Mouse (Mus musculus): ENCODE results near the gene B4galt2. TPM values are rescaled to one million over a fixed set of nuclear protein-coding genes. Genes with fewer than 3 reads are reported as not detected.

The B4galt2 gene
- total and polyA plus RNA-seq, 2 experiments from 2014 or later, result 5.9 to 33.0 TPM

GRCm38 (mm10) chr4:117914591-117915442 is 31.5 kb upstream of the B4galt2 start, which contains the start of gene Ipo13:
TSS of gene Ipo13 (minus strand) at chr4:117914999.
- H3K27me3 ChIP-seq (ENCODE audit: control insufficient read depth, insufficient read depth, low read length), result no peaks in the 10 kb centered on the region
- H3K27ac ChIP-seq (ENCODE audit: low read depth), result peak within 1 kb of the TSS; percentile 83
- TF ChIP-seq CTCF (IDR thresholded peaks at IDR 0.05; ENCODE audit: low read depth) (0 out of 2 replicates have a peak, but pooled peaks have one; percentile 20), EP300 (IDR thresholded peaks at IDR 0.05; ENCODE audit: low read depth) (peak; percentile 87)
- peak within 1 kb of the TSS; percentile 75 for H3K4me2 ChIP-seq (ENCODE audit: low read depth, low read length)
- ATAC-seq (ENCODE audit: insufficient read depth, low read depth) (peak; percentile 88), DNase-seq (ENCODE audit: low spot score) (peak; percentile 85)
- peaks cover 17% of the 10 kb centered on the region for H3K36me3 ChIP-seq (replicated peaks; ENCODE audit: control insufficient read depth, insufficient read depth, low read length)
- H3K4me1 ChIP-seq (ENCODE audit: control insufficient read depth, insufficient read depth), result peaks cover 41% of the 10 kb centered on the region
- WGBS, result under 1% methylated on average over 60 of the region's 61 CpGs
- peak within 1 kb of the TSS; percentile 72 for H3K9ac ChIP-seq (replicated peaks; ENCODE audit: low read depth, low read length)
- H3K9me3 ChIP-seq (replicated peaks; ENCODE audit: control insufficient read depth, low read length), result no peaks in the 10 kb centered on the region
- H3K4me3 ChIP-seq (ENCODE audit: low read depth, low read length), result peak within 1 kb of the TSS; percentile 72

GRCm38 (mm10) chr4:117914031-117914430 is 30.7 kb upstream of the B4galt2 start:
- no peak for ATAC-seq (ENCODE audit: insufficient read depth, low read depth)
- H3K4me1 ChIP-seq (ENCODE audit: control insufficient read depth, insufficient read depth), result peaks cover 49% of the 10 kb centered on the region
- no peak for DNase-seq (ENCODE audit: low spot score)

GRCm38 (mm10) chr4:117913421-117913820 is 30.1 kb upstream of the B4galt2 start:
- 0 out of 2 replicates have a peak overlapping the region, but pooled peaks have one; percentile 72 for H3K4me3 ChIP-seq (ENCODE audit: low read depth, low read length)
- no peak overlapping the region for H3K9ac ChIP-seq (replicated peaks; ENCODE audit: low read depth, low read length)
- TF ChIP-seq EP300 (IDR thresholded peaks at IDR 0.05; ENCODE audit: low read depth), result no peak
- no peak for TF ChIP-seq CTCF (IDR thresholded peaks at IDR 0.05; ENCODE audit: low read depth)
- peaks cover 48% of the 10 kb centered on the region for H3K4me1 ChIP-seq (ENCODE audit: control insufficient read depth, insufficient read depth)
- WGBS, result 41% methylated on average over 3 of the region's 3 CpGs
- no peak overlapping the region for H3K27ac ChIP-seq (ENCODE audit: low read depth)
- H3K9me3 ChIP-seq (replicated peaks; ENCODE audit: control insufficient read depth, low read length), result no peaks in the 10 kb centered on the region
- DNase-seq (ENCODE audit: low spot score), result no peak
- H3K27me3 ChIP-seq (ENCODE audit: control insufficient read depth, insufficient read depth, low read length), result no peaks in the 10 kb centered on the region
- peak overlapping the region; percentile 75 for H3K4me2 ChIP-seq (ENCODE audit: low read depth, low read length)
- ATAC-seq (ENCODE audit: insufficient read depth, low read depth), result no peak
- H3K36me3 ChIP-seq (replicated peaks; ENCODE audit: control insufficient read depth, insufficient read depth, low read length), result peaks cover 17% of the 10 kb centered on the region

More at GRCm38 (mm10) chr4:117914031-117914430, 30.7 kb upstream of the B4galt2 start:
- 11% methylated on average over 8 of the region's 8 CpGs for WGBS
- TF ChIP-seq EP300 (IDR thresholded peaks at IDR 0.05; ENCODE audit: low read depth), result no peak
- no peak for TF ChIP-seq CTCF (IDR thresholded peaks at IDR 0.05; ENCODE audit: low read depth)
- H3K9ac ChIP-seq (replicated peaks; ENCODE audit: low read depth, low read length), result peak overlapping the region; percentile 72
- H3K4me3 ChIP-seq (ENCODE audit: low read depth, low read length), result peak overlapping the region; percentile 72
- no peak overlapping the region for H3K27ac ChIP-seq (ENCODE audit: low read depth)
- no peaks in the 10 kb centered on the region for H3K9me3 ChIP-seq (replicated peaks; ENCODE audit: control insufficient read depth, low read length)
- no peaks in the 10 kb centered on the region for H3K27me3 ChIP-seq (ENCODE audit: control insufficient read depth, insufficient read depth, low read length)
- peak overlapping the region; percentile 75 for H3K4me2 ChIP-seq (ENCODE audit: low read depth, low read length)
- H3K36me3 ChIP-seq (replicated peaks; ENCODE audit: control insufficient read depth, insufficient read depth, low read length), result peaks cover 17% of the 10 kb centered on the region

GRCm38 (mm10) chr4:117912685-117913273 is 29.5 kb upstream of the B4galt2 start:
- H3K36me3 ChIP-seq (replicated peaks; ENCODE audit: control insufficient read depth, insufficient read depth, low read length), result peaks cover 17% of the 10 kb centered on the region
- no peak for TF ChIP-seq EP300 (IDR thresholded peaks at IDR 0.05; ENCODE audit: low read depth)
- no peak for TF ChIP-seq CTCF (IDR thresholded peaks at IDR 0.05; ENCODE audit: low read depth)
- no peaks in the 10 kb centered on the region for H3K27me3 ChIP-seq (ENCODE audit: control insufficient read depth, insufficient read depth, low read length)
- peaks cover 41% of the 10 kb centered on the region for H3K4me1 ChIP-seq (ENCODE audit: control insufficient read depth, insufficient read depth)
- WGBS, result 54% methylated on average over 7 of the region's 7 CpGs
- no peak for DNase-seq (ENCODE audit: low spot score)
- no peak for ATAC-seq (ENCODE audit: insufficient read depth, low read depth)
- 0 out of 2 replicates have a peak overlapping the region, but pooled peaks have one; percentile 9 for H3K9ac ChIP-seq (replicated peaks; ENCODE audit: low read depth, low read length)
- H3K4me3 ChIP-seq (ENCODE audit: low read depth, low read length), result no peak overlapping the region
- H3K9me3 ChIP-seq (replicated peaks; ENCODE audit: control insufficient read depth, low read length), result no peaks in the 10 kb centered on the region
- H3K27ac ChIP-seq (ENCODE audit: low read depth), result no peak overlapping the region
- H3K4me2 ChIP-seq (ENCODE audit: low read depth, low read length), result peak overlapping the region; percentile 75; the same call in 1 of the 2 replicates

- no peak for DNase-seq (ENCODE audit: low spot score)
- H3K4me3 ChIP-seq (ENCODE audit: low read depth, low read length), result no peak overlapping the region
- peaks cover 36% of the 10 kb centered on the region for H3K4me1 ChIP-seq (ENCODE audit: control insufficient read depth, insufficient read depth)
- H3K9ac ChIP-seq (replicated peaks; ENCODE audit: low read depth, low read length), result no peak overlapping the region
- WGBS, result 93% methylated on average over 13 of the region's 13 CpGs
- H3K36me3 ChIP-seq (replicated peaks; ENCODE audit: control insufficient read depth, insufficient read depth, low read length), result peaks cover 17% of the 10 kb centered on the region
- H3K9me3 ChIP-seq (replicated peaks; ENCODE audit: control insufficient read depth, low read length), result no peaks in the 10 kb centered on the region
- no peaks in the 10 kb centered on the region for H3K27me3 ChIP-seq (ENCODE audit: control insufficient read depth, insufficient read depth, low read length)
- H3K27ac ChIP-seq (ENCODE audit: low read depth), result no peak overlapping the region
- ATAC-seq (ENCODE audit: insufficient read depth, low read depth), result no peak
- TF ChIP-seq EP300 (IDR thresholded peaks at IDR 0.05; ENCODE audit: low read depth) (no peak), CTCF (IDR thresholded peaks at IDR 0.05; ENCODE audit: low read depth) (no peak)
- no peak overlapping the region for H3K4me2 ChIP-seq (ENCODE audit: low read depth, low read length)
Observed at GRCm38 (mm10) chr4:117912131-117912561, 28.9 kb upstream of the B4galt2 start.

Measured in heart, postnatal 0 days (tissue).